Mouse (Mus musculus): ENCODE measurements around the gene Camta1.

Camta1 gene

GRCm38 (mm10) chr4:151684596-151684995 lies 177.1 kb downstream of the Camta1 start:
- no peak for DNase-seq (ENCODE audit: low spot score)

- no peak for DNase-seq (ENCODE audit: low spot score)
Observed at GRCm38 (mm10) chr4:151682831-151683488, 178.7 kb downstream of the Camta1 start.

- no peak for DNase-seq (ENCODE audit: low spot score)
Observed at GRCm38 (mm10) chr4:151672452-151672851, 189.2 kb downstream of the Camta1 start.

GRCm38 (mm10) chr4:151666411-151666901 lies 195.2 kb downstream of the Camta1 start:
- no peak for DNase-seq (ENCODE audit: low spot score)

GRCm38 (mm10) chr4:151661486-151661885 lies 200.2 kb downstream of the Camta1 start:
- DNase-seq (ENCODE audit: low spot score) = no peak

- DNase-seq (ENCODE audit: low spot score) = no peak
Observed at GRCm38 (mm10) chr4:151656427-151656826, 205.2 kb downstream of the Camta1 start.

GRCm38 (mm10) chr4:151655637-151656385 lies 205.9 kb downstream of the Camta1 start:
- no peak for DNase-seq (ENCODE audit: low spot score)

- DNase-seq (ENCODE audit: low spot score) = no peak
Observed at GRCm38 (mm10) chr4:151655227-151655626, 206.4 kb downstream of the Camta1 start.

- DNase-seq (ENCODE audit: low spot score) = no peak
Observed at GRCm38 (mm10) chr4:151642418-151642817, 219.3 kb downstream of the Camta1 start.

- DNase-seq (ENCODE audit: low spot score) = no peak
Observed at GRCm38 (mm10) chr4:151640971-151641370, 220.7 kb downstream of the Camta1 start.

GRCm38 (mm10) chr4:151638941-151639340 lies 222.7 kb downstream of the Camta1 start:
- DNase-seq (ENCODE audit: low spot score) = no peak

GRCm38 (mm10) chr4:151637348-151637747 lies 224.3 kb downstream of the Camta1 start:
- peak; percentile 15 for DNase-seq (ENCODE audit: low spot score)

- no peak for DNase-seq (ENCODE audit: low spot score)
Observed at GRCm38 (mm10) chr4:151634771-151635170, 226.9 kb downstream of the Camta1 start.

GRCm38 (mm10) chr4:151633795-151634194 lies 227.9 kb downstream of the Camta1 start:
- no peak for DNase-seq (ENCODE audit: low spot score)

- no peak for DNase-seq (ENCODE audit: low spot score)
Observed at GRCm38 (mm10) chr4:151632321-151632720, 229.4 kb downstream of the Camta1 start.

- DNase-seq (ENCODE audit: low spot score) = no peak
Observed at GRCm38 (mm10) chr4:151630664-151631063, 231.0 kb downstream of the Camta1 start.

- no peak for DNase-seq (ENCODE audit: low spot score)
Observed at GRCm38 (mm10) chr4:151630231-151630630, 231.4 kb downstream of the Camta1 start.

- no peak for DNase-seq (ENCODE audit: low spot score)
Observed at GRCm38 (mm10) chr4:151619541-151620016, 242.1 kb downstream of the Camta1 start.

GRCm38 (mm10) chr4:151618420-151619310 lies 243.0 kb downstream of the Camta1 start:
- no peak for DNase-seq (ENCODE audit: low spot score)

- DNase-seq (ENCODE audit: low spot score) = no peak
Observed at GRCm38 (mm10) chr4:151611621-151612020, 250.1 kb downstream of the Camta1 start.

- peak; percentile 8 for DNase-seq (ENCODE audit: low spot score)
Observed at GRCm38 (mm10) chr4:151610266-151610665, 251.4 kb downstream of the Camta1 start.

GRCm38 (mm10) chr4:151604907-151605306 lies 256.8 kb downstream of the Camta1 start:
- peak; percentile 9 for DNase-seq (ENCODE audit: low spot score)
